Mouse (Mus musculus): ENCODE data around the gene Cabin1.

Cabin1 gene

DNA sequence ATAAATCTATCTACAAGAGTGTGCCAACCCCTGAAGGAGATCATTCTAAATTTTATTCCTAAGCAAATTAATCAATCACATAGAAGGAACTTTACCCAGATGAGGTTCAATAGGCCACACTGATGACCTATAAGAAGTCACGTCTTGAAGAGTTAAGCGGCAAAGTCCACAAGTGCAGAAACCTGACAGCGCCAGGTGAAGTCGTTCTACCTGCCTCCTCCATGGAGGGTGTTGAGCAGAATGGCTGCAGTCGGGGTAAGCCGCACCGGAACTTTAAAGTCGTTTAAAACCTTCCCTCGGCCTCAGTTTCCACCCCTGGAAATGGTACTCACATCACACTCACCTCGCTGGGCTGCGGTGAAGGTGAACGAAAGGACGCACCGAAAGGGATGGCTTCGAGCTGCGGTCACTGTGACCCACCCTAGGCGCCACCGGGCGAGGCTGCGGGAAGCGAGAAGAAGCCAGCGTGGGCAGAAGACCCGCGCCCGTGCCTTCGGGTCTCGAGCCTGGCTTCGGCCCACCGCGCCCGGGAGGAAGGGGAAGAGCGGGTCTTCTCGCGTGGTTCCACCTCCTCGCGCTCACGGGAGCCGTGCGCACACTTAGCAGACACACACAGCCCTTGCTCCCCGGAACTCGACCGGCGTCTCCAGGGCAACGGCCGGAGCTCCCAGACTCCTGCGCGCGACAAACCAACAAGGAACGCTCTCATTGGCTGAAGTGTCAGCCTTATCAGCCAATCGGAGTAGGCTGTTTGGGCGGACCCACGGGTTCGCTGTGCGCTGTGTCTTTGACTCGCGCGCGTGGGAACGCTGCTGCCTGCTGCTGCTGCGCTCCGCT is at the start of gene Cabin1:
Gene Cabin1, minus strand, starts transcription at position 660 of the 837 bp plus-strand sequence.
- in situ Hi-C loops (cut with MboI; ENCODE audit: unreplicated experiment in 2 of 2) = no loop called here

GRCm38 (mm10) chr10:75804217-75804616 is 40.1 kb upstream of the Cabin1 start:
- in situ Hi-C loops (cut with MboI; ENCODE audit: unreplicated experiment in 2 of 2) = no loop called here

DNA sequence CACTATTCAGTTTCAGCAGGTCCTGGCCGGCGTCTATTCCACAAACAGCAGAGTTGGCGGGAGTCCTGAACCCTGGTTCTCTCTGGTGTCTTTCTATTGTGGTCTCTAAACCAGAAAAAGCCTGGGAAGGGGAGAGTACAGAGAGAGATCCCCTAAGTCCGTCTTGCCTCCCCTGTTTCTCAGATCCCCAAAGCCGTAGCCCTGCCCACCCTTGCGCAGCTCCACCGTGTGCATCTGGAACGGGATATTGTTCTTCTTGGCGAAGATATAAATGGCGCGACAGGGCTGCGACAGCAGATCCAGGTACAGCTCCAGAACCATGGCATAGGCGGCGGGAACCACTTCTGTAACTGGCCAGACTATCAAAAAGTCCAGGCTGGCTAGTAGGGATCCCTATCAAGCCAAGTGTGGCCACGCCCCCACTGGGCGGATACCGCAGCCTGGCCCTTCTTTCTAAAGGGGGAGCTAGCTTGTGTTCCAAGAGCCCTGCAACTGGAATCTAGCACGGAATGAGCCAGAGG is 34.1 kb upstream of the Cabin1 start, which contains the start of gene Gstt1:
Gene Gstt1, minus strand, starts transcription at position 409 of the 521 bp plus-strand sequence.
- in situ Hi-C loops (cut with MboI; ENCODE audit: unreplicated experiment in 2 of 2) = no loop called here

DNA sequence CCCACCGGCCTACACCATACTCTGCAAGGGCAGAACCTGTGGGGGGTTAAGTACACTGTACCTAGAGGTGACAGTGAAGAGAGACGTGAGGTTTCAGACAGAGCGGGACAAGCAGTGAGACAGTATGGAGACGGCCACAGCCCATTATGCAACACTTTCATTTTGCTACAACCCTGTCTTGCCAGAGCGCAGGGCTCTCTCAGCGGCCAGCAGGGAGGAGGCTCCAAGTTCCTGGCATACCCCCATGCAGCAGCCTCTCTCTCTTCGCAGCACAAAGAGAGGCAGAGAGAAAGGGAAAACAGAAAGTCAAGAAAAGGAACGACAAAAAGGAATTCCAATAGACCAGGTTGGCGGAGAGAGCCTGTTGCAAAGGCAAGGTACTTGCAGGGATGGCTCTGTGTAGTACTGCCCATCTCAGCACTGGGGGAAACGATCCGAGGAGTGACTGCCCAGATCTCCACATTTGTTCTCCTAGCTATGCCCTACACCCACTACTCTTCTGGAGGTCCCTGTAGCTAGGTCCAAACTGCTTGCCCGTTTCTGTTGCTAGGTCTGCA is 33.6 kb upstream of the Cabin1 start:
- in situ Hi-C loops (cut with MboI; ENCODE audit: unreplicated experiment in 2 of 2) = no loop called here

DNA sequence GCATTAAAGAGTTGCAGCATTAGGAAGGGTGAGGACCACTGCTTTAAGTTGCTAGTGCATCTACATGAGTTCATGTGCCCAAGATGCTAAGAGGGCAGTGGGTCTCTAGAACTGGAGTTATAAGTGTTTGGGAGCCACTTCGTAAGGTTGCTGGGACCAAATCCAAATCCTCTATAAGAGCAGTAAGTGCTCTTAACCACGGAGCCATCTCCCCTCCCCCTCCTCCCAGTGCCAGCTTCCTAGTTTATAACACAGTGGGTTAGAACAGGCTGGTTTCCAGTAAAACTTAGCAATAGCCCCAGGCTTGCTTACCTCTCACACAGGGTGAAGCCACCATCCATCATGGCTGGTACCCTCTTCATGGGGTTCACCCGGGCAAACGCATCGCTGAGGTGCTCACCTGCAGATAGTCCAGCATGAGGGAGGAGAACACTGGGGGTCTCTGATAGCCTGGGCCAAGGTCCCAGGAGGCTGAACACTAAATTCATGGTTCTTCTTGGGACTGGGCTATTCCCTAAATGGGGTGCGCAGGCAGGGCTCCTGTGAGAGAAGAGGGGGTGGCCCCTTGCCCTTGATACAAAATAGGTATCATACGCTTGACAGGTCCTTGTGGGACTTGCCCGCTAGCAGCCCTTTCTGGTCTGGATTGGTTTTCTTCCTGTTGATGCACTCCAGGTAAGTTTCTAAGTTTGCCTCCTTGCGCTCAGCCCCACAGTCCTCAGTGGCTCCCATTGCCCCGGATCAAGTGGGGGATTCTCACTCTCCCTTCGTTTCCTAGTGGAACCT is 32.8 kb upstream of the Cabin1 start:
- in situ Hi-C loops (cut with MboI; ENCODE audit: unreplicated experiment in 2 of 2) = no loop called here

DNA sequence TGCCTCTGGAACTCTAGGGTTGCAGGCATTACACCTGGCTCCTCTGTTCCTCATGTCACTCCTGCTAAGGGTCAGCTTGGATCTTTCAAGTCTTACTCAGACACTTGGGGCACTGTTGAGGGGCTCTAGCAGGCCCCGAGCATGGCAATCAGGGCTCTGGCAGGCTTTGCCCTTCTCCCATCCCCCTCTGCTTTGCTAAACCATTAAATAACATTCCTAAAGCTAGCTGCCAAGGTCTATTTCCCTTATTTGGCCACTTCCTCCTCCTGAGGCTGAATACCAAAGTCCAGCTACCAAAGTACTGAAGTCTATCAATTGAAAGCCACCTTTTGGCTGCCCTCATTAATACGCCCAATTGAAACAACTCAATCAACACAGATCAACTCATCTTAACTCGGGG is 30.7 kb upstream of the Cabin1 start:
- in situ Hi-C loops (cut with MboI; ENCODE audit: unreplicated experiment in 2 of 2) = no loop called here

- in situ Hi-C loops (cut with MboI; ENCODE audit: unreplicated experiment in 2 of 2) = no loop called here
Measured at GRCm38 (mm10) chr10:75790773-75791172, 26.6 kb upstream of the Cabin1 start.

DNA sequence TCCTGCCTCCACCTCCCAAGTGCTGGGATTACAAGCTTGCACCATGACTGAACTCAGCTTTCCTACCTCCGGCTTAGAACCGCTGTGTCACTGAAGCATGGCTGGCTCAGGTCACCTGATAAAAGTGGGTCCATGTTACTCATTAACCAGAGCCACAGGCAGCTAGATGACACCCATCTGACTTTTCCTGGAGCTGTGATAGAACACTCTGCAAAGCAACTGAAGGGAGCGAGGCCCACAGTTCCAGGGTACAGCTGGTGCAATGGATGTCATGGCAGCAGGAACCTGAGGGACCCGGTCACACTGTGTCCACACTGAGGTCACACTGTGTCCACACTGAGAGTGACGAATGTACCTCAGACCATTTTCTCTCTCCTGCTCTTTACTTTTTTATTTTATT is 25.7 kb upstream of the Cabin1 start:
- in situ Hi-C loops (cut with MboI; ENCODE audit: unreplicated experiment in 2 of 2) = no loop called here

DNA sequence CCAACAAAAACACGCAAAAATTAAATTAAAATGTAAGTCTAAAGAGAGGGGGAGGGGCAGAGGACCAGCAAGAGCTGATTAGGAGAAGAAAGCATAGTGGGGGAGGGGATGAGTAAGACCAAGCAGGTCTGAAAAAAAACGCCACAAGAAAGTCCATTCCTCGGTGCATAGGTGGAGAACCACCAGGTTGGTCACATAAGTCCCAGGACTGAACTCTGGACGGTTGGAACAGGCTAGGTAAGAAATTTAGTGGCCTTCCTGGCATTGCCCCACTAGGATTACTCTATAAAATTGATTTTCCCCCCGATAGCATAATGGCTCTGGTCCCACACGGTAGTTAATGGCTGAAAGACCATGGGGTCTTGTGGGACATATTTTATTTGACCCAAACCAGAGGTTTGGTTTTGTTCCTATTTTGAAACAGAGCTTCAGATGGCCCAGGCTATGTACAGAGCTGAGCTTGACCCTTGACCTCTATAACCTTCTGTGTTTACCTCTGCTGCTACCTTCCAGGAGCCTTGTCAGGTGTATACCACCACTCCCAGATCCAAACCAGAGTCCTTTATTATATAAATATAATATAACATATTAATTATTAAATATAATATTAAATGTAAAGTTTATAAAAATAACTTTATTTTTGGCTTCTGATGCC is 25.1 kb upstream of the Cabin1 start:
- in situ Hi-C loops (cut with MboI; ENCODE audit: unreplicated experiment in 2 of 2) = no loop called here

DNA sequence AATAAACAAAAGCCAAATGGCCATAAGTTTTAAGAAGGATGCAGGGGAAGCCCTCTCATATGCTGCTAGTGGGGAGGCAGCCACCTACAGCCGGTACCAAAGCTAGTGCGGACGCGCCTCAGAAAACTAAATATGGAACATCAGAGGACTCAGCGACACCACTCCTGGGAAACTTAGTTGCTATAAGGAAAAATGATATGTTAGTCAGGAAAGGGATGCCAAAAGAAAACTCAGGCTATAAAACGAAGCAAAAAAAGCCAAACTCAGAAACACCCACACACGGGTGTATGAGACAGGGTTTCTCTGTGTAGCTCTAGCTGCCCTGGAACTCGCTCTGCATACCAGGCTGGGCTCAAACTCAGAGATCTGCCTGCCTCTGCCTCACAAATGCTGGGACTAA is 24.1 kb upstream of the Cabin1 start:
- in situ Hi-C loops (cut with MboI; ENCODE audit: unreplicated experiment in 2 of 2) = no loop called here

GRCm38 (mm10) chr10:75785442-75785841 is 21.3 kb upstream of the Cabin1 start:
- in situ Hi-C loops (cut with MboI; ENCODE audit: unreplicated experiment in 2 of 2) = no loop called here

- in situ Hi-C loops (cut with MboI; ENCODE audit: unreplicated experiment in 2 of 2) = loop anchor here in 1 of 2 experiments (5.0 kb wide), 1 partner anchor 46 kb away; no protein-coding TSS in a partner anchor
Measured at GRCm38 (mm10) chr10:75780769-75781578, 16.8 kb upstream of the Cabin1 start, which contains the start of the genes Gm20441 and Gstt3. Gene Gm20441 (minus strand): TSS chr10:75780954. Gene Gstt3 (minus strand): TSS chr10:75781414.

GRCm38 (mm10) chr10:75779206-75780174 is 15.3 kb upstream of the Cabin1 start:
- in situ Hi-C loops (cut with MboI; ENCODE audit: unreplicated experiment in 2 of 2) = loop anchor here in 1 of 2 experiments (5.0 kb wide), 1 partner anchor 48 kb away; no protein-coding TSS in a partner anchor

DNA sequence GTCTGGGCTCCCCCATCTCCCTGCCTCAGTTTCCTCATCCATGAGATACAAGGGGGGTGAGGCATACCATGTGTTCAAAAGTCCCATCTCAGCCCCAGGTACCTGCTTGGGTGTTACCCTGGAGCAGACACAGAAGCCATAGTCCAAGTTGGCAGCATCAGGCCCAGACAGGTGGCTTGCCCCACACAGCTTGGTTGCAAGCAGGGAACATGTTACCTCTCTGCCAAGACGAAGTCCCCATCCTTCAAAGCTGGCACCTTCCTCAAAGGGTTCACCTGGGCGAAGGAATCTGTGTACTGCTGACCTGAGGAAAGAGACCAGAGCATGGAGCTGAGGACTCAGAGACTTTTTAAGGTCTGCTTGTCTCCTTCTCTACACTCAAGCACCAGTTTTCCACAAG is 13.7 kb upstream of the Cabin1 start:
- in situ Hi-C loops (cut with MboI; ENCODE audit: unreplicated experiment in 2 of 2) = no loop called here

- in situ Hi-C loops (cut with MboI; ENCODE audit: unreplicated experiment in 2 of 2) = no loop called here
Measured at GRCm38 (mm10) chr10:75776562-75776961, 12.4 kb upstream of the Cabin1 start.

DNA sequence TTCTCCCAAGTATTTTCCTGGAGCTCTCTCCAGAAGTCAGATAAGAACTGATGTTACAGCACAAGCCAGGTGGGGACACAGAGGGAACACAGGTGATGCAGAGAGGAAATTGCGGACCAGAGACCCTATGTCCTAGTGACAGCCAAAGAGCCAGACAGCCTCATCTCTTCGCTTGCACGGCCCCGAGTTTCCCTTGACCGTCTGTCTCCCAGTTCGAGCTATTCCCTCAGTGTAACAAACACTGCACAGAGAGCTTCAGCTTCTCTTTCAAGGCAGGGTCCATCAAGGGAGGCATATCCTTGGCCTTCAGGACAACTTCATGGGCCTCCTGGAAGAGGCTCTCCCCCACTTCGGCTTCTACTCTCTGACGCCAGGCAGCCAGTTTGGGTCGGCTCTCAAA is 10.4 kb upstream of the Cabin1 start:
- in situ Hi-C loops (cut with MboI; ENCODE audit: unreplicated experiment in 2 of 2) = no loop called here

GRCm38 (mm10) chr10:75774102-75774501 is 10.0 kb upstream of the Cabin1 start:
- in situ Hi-C loops (cut with MboI; ENCODE audit: unreplicated experiment in 2 of 2) = no loop called here
